Mouse (Mus musculus) MEL (cell line): ENCODE measurements at regions not wholly inside any gene's neighbourhood (a gene's known extent, or its start where the extent isn't known, plus 50 kb on each side); places are given as distances from the start of the nearest gene placed in this dataset.

Experiments used
- DNase-seq: peaks from one replicate; pipeline ENCODE4 v3.0.0; 2011; ENCODE audit warnings: low read depth, low spot score
- H3K27ac ChIP-seq: 2 replicates; pipeline ENCODE4 v1.5.1; 2012; ENCODE audit warnings: low read depth, mild to moderate bottlenecking, control low read depth, low read length, moderate library complexity; ENCODE audit not compliant: control insufficient read depth
- H3K27me3 ChIP-seq, 2 experiments: fragments of 150-350 bp in 1 of 2; sonication (generic) in 1 of 2; 2 replicates each; pipeline ENCODE4 v1.6.1; 2012; ENCODE audit warnings: low read length in 2 of 2, mild to moderate bottlenecking in 2 of 2, improper control_type of control experiment in 1 of 2, moderate library complexity in 1 of 2; ENCODE audit not compliant: insufficient read depth in 2 of 2, control insufficient read depth in 1 of 2
- H3K36me3 ChIP-seq, 2 experiments: 2 replicates each; pipeline ENCODE4 v1.6.1; 2012 to 2014; ENCODE audit warnings: low read length in 2 of 2, improper control_type of control experiment in 1 of 2, inconsistent platforms in 1 of 2, mild to moderate bottlenecking in 1 of 2; ENCODE audit not compliant: insufficient read depth in 2 of 2, control insufficient read depth in 1 of 2
- H3K4me1 ChIP-seq, 2 experiments: fragments of 150-350 bp in 1 of 2; sonication (generic) in 1 of 2; 2 replicates each; pipeline ENCODE4 v1.6.1; 2012; ENCODE audit warnings: low read length in 2 of 2, improper control_type of control experiment in 1 of 2, mild to moderate bottlenecking in 1 of 2; ENCODE audit not compliant: insufficient read depth in 2 of 2, control insufficient read depth in 1 of 2
- H3K4me3 ChIP-seq, 2 experiments: fragments of 150-350 bp in 1 of 2; sonication (generic) in 1 of 2; 2 replicates each; pipeline ENCODE4 v1.5.1; 2012; ENCODE audit warnings: low read depth in 2 of 2, low read length in 2 of 2, mild to moderate bottlenecking in 2 of 2, moderate library complexity in 2 of 2, control low read depth in 1 of 2, improper control_type of control experiment in 1 of 2; ENCODE audit not compliant: control insufficient read depth in 1 of 2, insufficient read depth in 1 of 2
- H3K79me2 ChIP-seq: 2 replicates; pipeline ENCODE4 v1.6.1; 2012; ENCODE audit warnings: mild to moderate bottlenecking, low read length, moderate library complexity; ENCODE audit not compliant: control insufficient read depth, poor library complexity, insufficient read depth
- H3K9ac ChIP-seq: 2 replicates; pipeline ENCODE4 v1.6.1; 2012; ENCODE audit warnings: low read depth, mild to moderate bottlenecking, control low read depth, low read length, moderate library complexity; ENCODE audit not compliant: control insufficient read depth, poor library complexity, severe bottlenecking
- H3K9me3 ChIP-seq: fragments of 150-350 bp; sonication (generic); replicated peaks from 2 replicates; pipeline ENCODE4 v1.6.1; 2012; ENCODE audit warnings: mild to moderate bottlenecking, low read length, improper control_type of control experiment, moderate library complexity; ENCODE audit not compliant: insufficient read depth
- BHLHE40 ChIP-seq: IDR thresholded peaks from 2 replicates; pipeline ENCODE4 v1.6.1; 2012; ENCODE audit warnings: low read depth, mild to moderate bottlenecking, inconsistent platforms, low read length, improper control_type of control experiment, borderline replicate concordance
- CHD2 ChIP-seq: IDR thresholded peaks from 2 replicates; pipeline ENCODE4 v1.6.1; 2011; ENCODE audit warnings: low read length, improper control_type of control experiment
- CTCF ChIP-seq, 3 experiments: IDR thresholded peaks in 2 of 3; conservative IDR thresholded peaks in 1 of 3; 2 replicates each; pipeline ENCODE4 v1.5.1; 2011 to 2012; ENCODE audit warnings: low read length in 3 of 3, low read depth in 2 of 3, mild to moderate bottlenecking in 2 of 3, improper control_type of control experiment in 1 of 3, inconsistent platforms in 1 of 3, mixed read lengths in 1 of 3, moderate library complexity in 1 of 3; ENCODE audit not compliant: control insufficient read depth in 1 of 3, insufficient read depth in 1 of 3, poor library complexity in 1 of 3, severe bottlenecking in 1 of 3
- E2F4 ChIP-seq: IDR thresholded peaks from 2 replicates; pipeline ENCODE4 v1.6.1; 2011; ENCODE audit warnings: low read depth, low read length, improper control_type of control experiment, borderline replicate concordance
- EP300 ChIP-seq, 2 experiments: IDR thresholded peaks; 2 replicates each; pipeline ENCODE4 v1.6.1; 2011; ENCODE audit warnings: improper control_type of control experiment in 2 of 2, low read length in 2 of 2, low read depth in 1 of 2, mild to moderate bottlenecking in 1 of 2
- ETS1 ChIP-seq: IDR thresholded peaks from 2 replicates; pipeline ENCODE4 v1.6.1; 2012; ENCODE audit warnings: low read depth, mild to moderate bottlenecking, inconsistent platforms, low read length, improper control_type of control experiment, moderate library complexity
- GABPA ChIP-seq: IDR thresholded peaks from 2 replicates; pipeline ENCODE4 v1.6.1; 2012; ENCODE audit warnings: low read depth, mild to moderate bottlenecking, inconsistent platforms, low read length, improper control_type of control experiment, moderate library complexity
- JUND ChIP-seq: IDR thresholded peaks from 2 replicates; pipeline ENCODE4 v1.6.1; 2011; ENCODE audit warnings: low read depth, mild to moderate bottlenecking, improper control_type of control experiment, low read length
- KAT2A ChIP-seq: conservative IDR thresholded peaks from 2 replicates; pipeline ENCODE4 v1.6.1; 2012; ENCODE audit warnings: low read depth, low read length, improper control_type of control experiment, inconsistent platforms
- MXI1 ChIP-seq: IDR thresholded peaks from 2 replicates; pipeline ENCODE4 v1.6.1; 2011; ENCODE audit warnings: mild to moderate bottlenecking, low read depth, low read length, improper control_type of control experiment
- MYC ChIP-seq: IDR thresholded peaks from 2 replicates; pipeline ENCODE4 v1.6.1; 2011; ENCODE audit warnings: low read depth, mild to moderate bottlenecking, low read length, improper control_type of control experiment, moderate library complexity
- NELFE ChIP-seq: IDR thresholded peaks from 2 replicates; pipeline ENCODE4 v1.6.1; 2011; ENCODE audit warnings: low read depth, low read length, improper control_type of control experiment
- POLR2AphosphoS5 ChIP-seq: IDR thresholded peaks from 2 replicates; pipeline ENCODE4 v1.6.1; 2012; ENCODE audit warnings: low read depth, borderline replicate concordance, mild to moderate bottlenecking, inconsistent platforms, low read length, moderate library complexity, mixed read lengths
- RAD21 ChIP-seq: IDR thresholded peaks from 2 replicates; pipeline ENCODE4 v1.6.1; 2011; ENCODE audit warnings: mild to moderate bottlenecking, low read depth, low read length, improper control_type of control experiment
- RCOR1 ChIP-seq: IDR thresholded peaks from 2 replicates; pipeline ENCODE4 v1.6.1; 2012; ENCODE audit warnings: low read depth, mild to moderate bottlenecking, inconsistent platforms, low read length, improper control_type of control experiment
- SMC3 ChIP-seq: IDR thresholded peaks from 2 replicates; pipeline ENCODE4 v1.6.1; 2011; ENCODE audit warnings: low read depth, low read length, improper control_type of control experiment
- TCF12 ChIP-seq: IDR thresholded peaks from 2 replicates; pipeline ENCODE4 v1.6.1; 2014; ENCODE audit warnings: low read depth, mild to moderate bottlenecking, inconsistent platforms, low read length, improper control_type of control experiment, moderate library complexity

GRCm38 (mm10) chr16:31598989-31599421, 64.2 kb upstream of the Dlg1 start:
- peaks cover 0 to 8% of the 10 kb centered on the region in 2 experiments; a peak in 2 of 4 replicates for H3K36me3 ChIP-seq
- no peak overlapping the region for H3K27ac ChIP-seq
- TF ChIP-seq JUND: no peak
- 0 out of 2 replicates have a peak, but pooled peaks have one; percentile 36 for TF ChIP-seq E2F4
- TF ChIP-seq RCOR1: peak; percentile 62
- no peaks in the 10 kb centered on the region for H3K79me2 ChIP-seq
- no peaks in the 10 kb centered on the region for H3K9me3 ChIP-seq
- peak; percentile 45 for DNase-seq
- no peaks in the 10 kb centered on the region; a peak in 1 of 4 replicates for H3K27me3 ChIP-seq
- peaks cover 0 to 23% of the 10 kb centered on the region in 2 experiments; a peak in 2 of 4 replicates for H3K4me1 ChIP-seq
- H3K9ac ChIP-seq: no peak overlapping the region
- no peak overlapping the region for H3K4me3 ChIP-seq

GRCm38 (mm10) chr16:31601278-31601677, 62.0 kb upstream of the Dlg1 start:
- no peak for DNase-seq
- Histone ChIP-seq H3K79me2 (no peaks in the 10 kb centered on the region), H3K36me3 (peaks cover 0 to 8% of the 10 kb centered on the region in 2 experiments; a peak in 2 of 4 replicates), H3K9ac (no peak overlapping the region), H3K4me1 (peaks cover 0 to 23% of the 10 kb centered on the region in 2 experiments; a peak in 2 of 4 replicates), H3K27ac (no peak overlapping the region), H3K4me3 (no peak overlapping the region), H3K9me3 (no peaks in the 10 kb centered on the region), H3K27me3 (no peaks in the 10 kb centered on the region; a peak in 1 of 4 replicates)
- no peak for TF ChIP-seq KAT2A
- no peak for TF ChIP-seq SMC3
- TF ChIP-seq CTCF (IDR thresholded peaks at IDR 0.05 in 2 of 3, conservative IDR thresholded peaks at IDR 0.05 in 1 of 3; ENCODE audit: control insufficient read depth in 1 of 3, insufficient read depth in 1 of 3, low read depth in 2 of 3, low read length in 3 of 3, poor library complexity in 1 of 3, severe bottlenecking in 1 of 3): no peak
- no peak for TF ChIP-seq RAD21
- no peak for TF ChIP-seq MXI1
- TF ChIP-seq POLR2AphosphoS5: no peak
- TF ChIP-seq GABPA: no peak
- TF ChIP-seq BHLHE40: no peak
- no peak for TF ChIP-seq EP300 (IDR thresholded peaks at IDR 0.05; ENCODE audit: low read depth in 1 of 2, low read length in 2 of 2)
- TF ChIP-seq TCF12: no peak
- TF ChIP-seq NELFE: no peak

GRCm38 (mm10) chr16:31603185-31603584, 60.1 kb upstream of the Dlg1 start:
- H3K79me2 ChIP-seq: no peaks in the 10 kb centered on the region
- peaks cover 0 to 15% of the 10 kb centered on the region in 2 experiments; a peak in 2 of 4 replicates for H3K4me1 ChIP-seq
- H3K27me3 ChIP-seq: no peaks in the 10 kb centered on the region; a peak in 2 of 4 replicates
- no peak for DNase-seq
- H3K36me3 ChIP-seq: peaks cover 0 to 8% of the 10 kb centered on the region in 2 experiments; a peak in 2 of 4 replicates
- TF ChIP-seq GABPA (no peak), MYC (no peak), CHD2 (no peak), E2F4 (no peak), ETS1 (no peak)
- no peak overlapping the region for H3K27ac ChIP-seq
- no peak overlapping the region for H3K4me3 ChIP-seq
- no peak overlapping the region for H3K9ac ChIP-seq
- no peaks in the 10 kb centered on the region for H3K9me3 ChIP-seq
